Mouse (Mus musculus) gastrocnemius, adult 2 months (tissue): ENCODE data around the gene Akap10. TPM values are rescaled to one million over a fixed set of nuclear protein-coding genes. Genes with fewer than 3 reads are reported as not detected.

Source experiments
- DNase-seq: peaks from one replicate; pipeline ENCODE4 v3.0.0; 2022
- H3K27ac ChIP-seq: fragments of 200-600 bp; 2 replicates; pipeline ENCODE4 v1.8.1; 2022; ENCODE audit warnings: mild to moderate bottlenecking
- H3K4me3 ChIP-seq: fragments of 200-600 bp; 2 replicates; pipeline ENCODE4 v1.8.1; 2022; ENCODE audit warnings: mild to moderate bottlenecking, moderate library complexity
- CTCF ChIP-seq: fragments of 200-600 bp; IDR thresholded peaks from 2 replicates; pipeline ENCODE4 v1.8.1; 2022; ENCODE audit warnings: antibody characterized with exemption, mild to moderate bottlenecking, moderate library complexity
- intact Hi-C: fragments of 180-260 bp; cut with DNase I; formaldehyde crosslinking; loops from one replicate; pipeline ENCODE4 v1.15.1; 2025
- total RNA-seq, 2 experiments: library from RNA; stranded (reverse); gene quantifications; 2 replicates each; pipeline ENCODE4 v1.2.3; 2021

Akap10 gene
- total RNA-seq, 2 experiments from 2014 or later = 9.9 to 11.3 TPM

DNA sequence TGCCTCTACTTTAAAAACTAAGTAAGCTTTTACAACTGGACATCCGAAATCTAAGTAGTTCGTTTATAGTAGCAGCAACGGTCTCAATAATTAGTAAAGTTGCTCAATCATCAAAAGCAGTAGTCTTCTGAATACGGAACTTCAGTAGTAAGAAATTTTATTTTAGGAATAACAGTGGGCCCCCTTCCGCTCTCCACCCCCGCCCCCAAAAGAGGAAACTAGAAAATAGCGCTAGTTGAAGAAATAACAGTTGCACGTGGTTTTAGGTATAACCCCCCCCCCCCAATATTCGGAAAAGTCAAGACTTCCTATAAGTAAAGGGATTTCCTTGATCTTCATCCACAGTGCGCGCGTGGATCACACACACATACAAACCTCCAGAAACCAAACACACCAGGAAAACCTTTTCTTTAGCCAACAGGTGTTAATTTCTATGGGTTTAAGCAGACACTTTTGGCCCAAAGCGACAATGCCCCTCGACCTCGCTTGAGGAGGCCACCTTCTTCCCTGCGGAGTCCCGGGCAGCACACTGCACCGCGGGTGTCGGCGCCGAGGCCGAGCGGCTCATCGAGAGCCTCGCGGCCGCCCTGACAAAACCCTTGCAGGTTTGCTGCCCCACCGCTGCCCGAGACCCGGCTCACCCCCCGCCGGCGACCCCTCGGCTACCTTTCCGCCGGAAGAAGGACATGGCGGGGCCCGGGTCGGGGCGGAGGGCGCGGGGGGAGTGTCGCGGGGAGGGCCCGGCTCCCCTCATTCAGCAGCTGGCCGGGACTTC lies 542 bp downstream of the Akap10 start:
- TF ChIP-seq CTCF = no peak
- no peak for DNase-seq
- intact Hi-C loops = loop anchor here (5.0 kb wide), 2 partner anchors 72 to 353 kb away; partner anchors contain the start of genes Ttc19, Ulk2 and Zswim7
- peak overlapping the region; percentile 99 for H3K4me3 ChIP-seq
- H3K27ac ChIP-seq = peak overlapping the region; percentile 92

DNA sequence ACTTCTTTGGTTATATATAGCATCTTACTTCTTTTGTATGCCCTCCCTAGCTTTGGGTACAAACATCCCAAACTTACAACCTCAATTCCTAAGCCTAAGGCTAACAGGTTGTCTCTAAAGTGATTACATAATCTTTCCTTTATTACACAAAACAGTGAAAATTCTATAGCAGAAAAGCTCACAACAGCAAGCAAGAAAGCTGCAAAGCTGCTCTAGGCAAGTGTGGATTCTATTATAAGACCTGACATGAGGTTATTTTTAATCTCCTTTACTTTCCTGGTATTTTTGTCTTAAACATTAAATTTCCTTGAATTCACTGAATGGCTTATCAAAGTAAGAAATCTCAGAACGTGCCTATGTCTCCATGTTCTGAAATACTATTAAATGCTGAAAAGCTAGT lies 6.7 kb downstream of the Akap10 start:
- no peak for TF ChIP-seq CTCF
- no peak overlapping the region for H3K4me3 ChIP-seq
- H3K27ac ChIP-seq = peak overlapping the region; percentile 41; the same call in 1 of the 2 replicates
- no peak for DNase-seq
- intact Hi-C loops = no loop called here

DNA sequence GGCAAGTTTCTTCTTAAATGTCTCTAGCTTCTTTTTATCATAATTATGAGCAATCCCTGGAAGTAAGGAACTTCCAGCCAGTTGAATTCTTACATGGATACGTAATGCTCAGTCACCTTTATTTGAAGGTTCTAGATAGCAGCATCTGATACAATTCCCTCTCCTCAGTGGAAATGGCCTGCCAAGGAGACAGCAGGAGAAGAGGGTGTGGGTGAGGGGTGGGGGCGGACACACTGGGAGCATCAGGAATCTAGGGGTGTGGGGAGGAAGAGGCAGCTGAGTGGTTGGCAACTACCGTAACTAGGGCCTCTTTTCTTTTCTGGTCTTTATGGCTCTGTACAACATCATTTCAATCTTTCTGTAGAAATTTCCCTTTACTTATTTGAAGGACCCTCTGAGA lies 10.3 kb downstream of the Akap10 start:
- DNase-seq = no peak
- no peak overlapping the region for H3K27ac ChIP-seq
- no peak overlapping the region for H3K4me3 ChIP-seq
- intact Hi-C loops = no loop called here
- no peak for TF ChIP-seq CTCF

DNA sequence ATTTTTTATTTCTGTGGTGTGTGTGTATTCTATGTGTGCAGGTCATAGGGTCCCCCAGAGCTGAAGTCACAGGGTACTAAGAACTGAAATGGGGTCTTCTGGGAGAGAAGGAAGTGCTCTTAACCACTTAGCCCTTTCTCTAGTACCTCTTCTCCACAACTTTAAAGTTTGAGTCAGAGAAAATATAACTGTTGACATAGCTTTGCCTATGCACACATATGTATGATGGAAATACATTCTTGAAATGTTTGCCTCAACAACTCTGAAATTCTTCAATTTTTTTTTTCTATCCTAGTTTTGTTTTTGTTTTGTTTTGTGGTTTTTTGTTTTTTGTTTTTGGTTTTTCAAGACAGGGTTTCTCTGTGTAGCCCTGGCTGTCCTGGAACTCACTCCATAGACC lies 21.7 kb downstream of the Akap10 start:
- H3K4me3 ChIP-seq = no peak overlapping the region
- TF ChIP-seq CTCF = no peak
- intact Hi-C loops = no loop called here
- DNase-seq = no peak
- H3K27ac ChIP-seq = no peak overlapping the region

DNA sequence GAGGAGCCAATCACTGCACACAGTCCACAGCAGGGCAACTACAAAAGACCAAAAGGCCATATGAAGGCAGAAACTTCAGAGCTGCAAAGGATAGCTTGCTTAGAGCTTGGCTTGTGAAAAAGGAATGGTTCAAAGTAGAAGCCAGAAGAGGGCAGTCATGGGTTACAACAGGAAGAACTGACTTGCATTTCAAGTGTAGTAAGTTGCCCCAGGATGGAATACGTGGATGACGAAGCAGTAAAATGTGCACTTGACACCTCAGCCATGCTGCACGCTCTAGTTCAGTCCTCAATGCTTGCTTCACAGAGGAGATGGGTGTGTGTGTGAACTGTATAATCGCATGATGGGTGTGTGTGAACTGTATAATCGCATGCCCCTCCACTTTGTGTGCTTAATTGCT lies 47.9 kb downstream of the Akap10 start:
- Histone ChIP-seq H3K27ac (no peak overlapping the region), H3K4me3 (no peak overlapping the region)
- intact Hi-C loops = no loop called here
- DNase-seq = no peak
- TF ChIP-seq CTCF = peak; percentile 23; the same call in 1 of the 2 replicates

DNA sequence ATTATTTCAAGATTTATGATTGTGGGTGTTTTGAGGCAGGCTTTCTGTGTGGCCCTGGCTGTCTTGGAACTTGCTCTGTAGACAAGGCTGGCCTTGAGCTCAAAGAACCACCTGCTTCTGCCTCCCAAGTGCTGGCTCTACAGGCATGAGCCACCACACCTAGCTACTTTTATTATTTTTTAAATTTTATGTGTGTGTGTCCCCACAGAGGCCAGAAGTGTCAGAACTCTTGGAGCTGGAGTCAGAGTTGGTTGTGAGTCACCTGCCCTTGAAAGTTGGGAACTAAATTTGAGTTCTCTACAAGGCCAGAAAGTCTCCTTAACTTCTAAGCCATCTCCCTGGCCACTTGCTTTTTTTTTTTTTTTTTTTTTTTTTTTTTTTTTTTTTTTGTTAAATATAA lies 50.1 kb downstream of the Akap10 start:
- H3K27ac ChIP-seq = no peak overlapping the region
- no peak for TF ChIP-seq CTCF
- intact Hi-C loops = no loop called here
- no peak overlapping the region for H3K4me3 ChIP-seq
- DNase-seq = no peak

DNA sequence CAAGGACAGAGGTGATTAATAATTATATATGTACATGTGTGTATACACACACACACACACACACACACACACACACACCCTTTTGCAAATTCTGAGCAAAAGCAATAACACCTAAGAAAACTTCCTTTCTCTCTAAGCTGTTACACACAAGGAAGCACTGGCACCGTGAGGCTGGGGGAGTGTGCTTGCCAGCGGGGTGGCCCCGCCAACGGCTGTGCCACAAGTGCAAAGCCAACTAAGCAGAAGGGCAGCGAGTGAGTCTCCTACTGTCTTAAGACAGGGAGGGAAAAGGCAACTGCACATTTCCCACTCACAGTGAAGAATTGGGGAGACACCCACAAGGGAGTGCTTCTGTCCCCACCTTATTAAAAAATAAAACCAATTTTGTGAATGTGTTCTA lies 58.2 kb downstream of the Akap10 start:
- no peak for DNase-seq
- H3K27ac ChIP-seq = no peak overlapping the region
- H3K4me3 ChIP-seq = no peak overlapping the region
- TF ChIP-seq CTCF = no peak
- intact Hi-C loops = no loop called here

DNA sequence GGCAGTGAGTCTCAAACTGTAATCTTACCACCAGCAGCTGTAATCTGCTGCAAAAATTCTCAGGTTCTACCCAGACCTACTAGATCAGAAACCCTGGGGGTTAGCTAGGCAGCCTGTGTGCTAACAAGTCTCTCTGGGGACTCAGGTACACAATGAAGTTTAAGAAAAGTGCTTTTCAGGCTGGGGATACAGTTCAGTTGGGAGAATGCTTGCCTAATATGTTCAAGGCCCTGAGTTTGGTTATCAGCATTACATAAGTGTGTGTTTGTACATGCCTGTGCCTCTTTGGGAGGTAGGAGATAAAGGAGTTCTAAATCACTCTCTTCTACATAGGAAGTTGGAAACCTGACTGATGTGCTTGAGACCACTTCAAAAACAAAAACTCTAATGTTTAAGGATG lies 63.2 kb downstream of the Akap10 start:
- TF ChIP-seq CTCF = no peak
- no peak for DNase-seq
- no peak overlapping the region for H3K27ac ChIP-seq
- no peak overlapping the region for H3K4me3 ChIP-seq
- intact Hi-C loops = no loop called here

DNA sequence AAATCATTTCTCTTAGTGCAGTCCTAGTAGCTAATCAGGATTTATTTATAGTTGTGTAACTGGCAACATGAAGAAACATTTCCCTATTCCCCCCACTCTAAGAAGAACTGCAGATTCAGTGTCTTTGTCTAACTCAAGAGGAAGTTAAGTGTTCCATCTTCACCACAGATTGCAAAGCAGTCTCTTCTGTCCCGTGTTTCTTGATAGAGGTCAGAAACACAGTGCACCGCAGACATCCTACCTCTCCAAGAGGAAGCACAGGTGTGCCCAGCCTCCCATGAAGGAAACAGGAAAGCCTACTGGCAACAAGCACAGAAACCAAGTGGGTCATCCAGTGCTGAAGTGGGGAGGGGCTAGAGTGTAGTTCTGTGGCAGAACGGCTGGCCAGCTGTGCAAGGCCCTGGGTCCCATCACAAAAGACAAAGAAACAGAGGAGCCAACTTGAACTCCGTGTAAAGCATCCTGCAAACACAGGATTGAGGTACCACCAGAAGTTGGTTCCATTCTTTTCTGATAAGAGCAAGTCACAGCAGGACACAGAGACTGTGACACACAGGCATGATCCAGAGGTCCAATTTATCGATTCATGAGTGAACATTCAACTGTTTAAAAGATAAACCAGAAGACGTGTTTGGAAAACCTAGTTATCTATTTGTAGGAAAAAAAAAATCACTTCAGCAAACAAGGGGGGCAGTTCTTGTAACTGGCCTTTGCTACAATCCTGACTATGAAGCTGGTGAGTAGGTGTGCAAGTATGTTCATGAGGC lies 68.1 kb downstream of the Akap10 start:
- no peak for DNase-seq
- Histone ChIP-seq H3K4me3 (no peak overlapping the region), H3K27ac (no peak overlapping the region)
- intact Hi-C loops = no loop called here
- TF ChIP-seq CTCF = no peak

DNA sequence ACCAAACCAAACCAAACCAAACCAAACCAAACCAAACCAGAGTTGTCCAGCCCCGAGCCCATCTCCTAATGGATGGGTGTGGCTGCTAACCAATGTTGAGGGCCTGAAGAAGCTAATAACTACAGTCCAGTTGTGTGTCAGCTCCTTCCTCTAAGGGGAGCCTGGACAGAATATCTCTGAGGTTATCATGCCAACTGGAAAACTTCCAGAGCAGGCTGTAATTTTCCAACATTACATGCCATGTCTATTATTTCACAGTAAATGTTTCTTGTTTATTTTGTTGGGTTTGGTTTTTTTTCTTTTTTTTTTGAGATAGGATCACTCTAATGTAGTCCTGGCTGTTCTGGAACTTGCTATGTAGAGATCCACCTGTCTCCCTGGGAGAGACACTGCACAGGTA lies 70.7 kb downstream of the Akap10 start:
- Histone ChIP-seq H3K27ac (no peak overlapping the region), H3K4me3 (no peak overlapping the region)
- no peak for TF ChIP-seq CTCF
- intact Hi-C loops = loop anchor here (5.0 kb wide), 1 partner anchor 68 kb away; no protein-coding TSS in a partner anchor
- DNase-seq = no peak

DNA sequence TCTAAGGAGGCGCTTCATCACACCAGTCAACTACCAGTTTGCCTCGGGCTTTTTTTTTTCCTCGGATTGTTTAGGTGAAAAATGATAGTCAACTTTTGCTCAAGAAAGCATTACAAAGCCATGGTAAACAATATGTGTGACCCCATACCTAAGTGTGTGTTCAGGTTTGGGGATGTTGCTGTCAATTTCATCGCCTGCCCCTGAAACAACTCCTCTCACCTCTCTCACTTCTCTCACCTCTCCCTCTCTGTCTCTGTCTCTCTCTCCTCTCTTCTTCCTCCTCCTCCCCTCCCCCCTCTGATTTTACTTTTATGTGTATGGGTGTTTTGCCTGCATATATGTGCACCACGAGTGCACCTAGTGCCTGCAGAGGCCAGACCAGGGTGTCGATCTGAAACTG lies 74.5 kb downstream of the Akap10 start:
- DNase-seq = no peak
- peak overlapping the region; percentile 91 for H3K4me3 ChIP-seq
- peak overlapping the region; percentile 97 for H3K27ac ChIP-seq
- no peak for TF ChIP-seq CTCF
- intact Hi-C loops = loop anchor here (5.0 kb wide), 1 partner anchor 72 kb away; no protein-coding TSS in a partner anchor

DNA sequence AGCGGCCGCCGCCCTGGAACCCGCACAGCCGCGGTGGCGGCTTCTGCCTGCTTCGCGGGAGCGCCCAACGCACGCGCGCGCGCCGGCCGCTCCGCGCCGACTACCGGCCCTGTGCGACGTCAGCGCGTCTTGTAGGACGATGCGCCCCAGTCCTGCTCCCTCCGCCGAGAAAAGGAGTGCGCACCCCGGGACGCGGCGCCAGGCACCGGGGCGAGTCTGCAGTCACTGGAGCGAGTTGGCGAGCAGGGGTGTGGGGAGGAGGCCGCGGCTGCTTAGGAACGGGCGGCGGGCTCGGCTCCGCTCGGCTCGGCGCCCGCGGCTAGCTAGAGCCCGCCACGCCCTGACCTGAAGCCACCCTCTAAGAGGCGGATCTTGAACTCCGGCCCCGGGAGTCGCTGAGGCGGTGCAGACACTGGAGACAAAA lies 75.1 kb downstream of the Akap10 start, which contains the start of gene Ulk2:
TSS of gene Ulk2 (minus strand) at position 86 of the 424 bp plus-strand sequence.
- DNase-seq = peak; percentile 95
- H3K4me3 ChIP-seq = peak within 1 kb of the TSS; percentile 91
- intact Hi-C loops = loop anchor here (5.0 kb wide), 1 partner anchor 72 kb away; no protein-coding TSS in a partner anchor
- H3K27ac ChIP-seq = peak within 1 kb of the TSS; percentile 97
- 0 out of 2 replicates have a peak, but pooled peaks have one; percentile 11 for TF ChIP-seq CTCF
